Mouse (Mus musculus) monocyte, adult 5-6 weeks (primary cell): ENCODE data around the gene Capn10. TPM values are rescaled to one million over a fixed set of nuclear protein-coding genes. Genes with fewer than 3 reads are reported as not detected.
A peak's percentile ranks its signal among the peaks of the same experiment; 100 is the strongest.

Experiments used
- ATAC-seq: fragments of 153-309, 156-312 bp; replicated peaks from 2 replicates; pipeline ENCODE4 v1.8.0; 2017; ENCODE audit warnings: mild to moderate bottlenecking; ENCODE audit not compliant: low TSS enrichment, insufficient number of reproducible peaks, severe bottlenecking, poor library complexity, low FRiP score
- total RNA-seq: library from RNA; stranded (forward); fragments of 200-1000, 200-491, 200-594 nt; gene quantifications from 3 replicates; pipeline ENCODE4 v1.2.3, GENCODE M21; 2017

Capn10 gene
- total RNA-seq, 1 experiment from 2014 or later = 4.0 TPM

DNA sequence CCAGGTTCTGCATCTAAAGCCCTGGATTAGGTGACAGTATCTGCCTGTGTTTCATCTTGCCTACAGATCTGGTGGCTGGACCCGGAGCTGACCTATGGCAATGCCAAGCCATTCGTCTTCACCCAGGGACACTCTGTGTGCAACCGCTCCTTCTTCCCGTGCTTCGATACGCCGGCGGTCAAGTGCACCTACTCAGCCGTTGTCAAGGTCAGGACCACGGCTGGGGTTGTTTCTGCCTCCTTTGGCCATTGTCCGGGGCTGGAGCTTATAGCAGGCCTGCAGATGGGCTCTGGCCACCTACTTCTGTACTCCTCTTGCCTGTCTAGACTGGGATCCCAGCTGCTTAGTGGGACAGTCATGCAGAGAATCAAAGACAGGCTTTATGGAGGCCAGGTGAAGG is 19.2 kb upstream of the Capn10 start:
- ATAC-seq = no peak

DNA sequence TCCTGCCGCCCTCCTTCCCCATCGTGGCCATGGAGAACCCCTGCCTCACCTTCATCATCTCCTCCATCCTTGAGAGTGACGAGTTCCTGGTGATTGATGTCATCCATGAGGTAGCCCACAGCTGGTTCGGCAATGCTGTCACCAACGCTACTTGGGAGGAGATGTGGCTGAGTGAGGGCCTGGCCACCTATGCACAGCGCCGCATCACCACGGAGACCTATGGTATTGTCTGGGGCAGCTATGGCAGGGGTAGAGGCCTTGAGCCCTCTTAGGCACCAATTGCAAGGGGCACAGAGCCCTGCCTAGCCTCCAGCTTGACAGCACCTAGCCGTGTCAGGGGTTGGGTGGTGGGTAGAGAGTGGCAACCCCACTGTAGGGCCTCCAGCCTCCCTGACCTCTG is 17.5 kb upstream of the Capn10 start:
- no peak for ATAC-seq

DNA sequence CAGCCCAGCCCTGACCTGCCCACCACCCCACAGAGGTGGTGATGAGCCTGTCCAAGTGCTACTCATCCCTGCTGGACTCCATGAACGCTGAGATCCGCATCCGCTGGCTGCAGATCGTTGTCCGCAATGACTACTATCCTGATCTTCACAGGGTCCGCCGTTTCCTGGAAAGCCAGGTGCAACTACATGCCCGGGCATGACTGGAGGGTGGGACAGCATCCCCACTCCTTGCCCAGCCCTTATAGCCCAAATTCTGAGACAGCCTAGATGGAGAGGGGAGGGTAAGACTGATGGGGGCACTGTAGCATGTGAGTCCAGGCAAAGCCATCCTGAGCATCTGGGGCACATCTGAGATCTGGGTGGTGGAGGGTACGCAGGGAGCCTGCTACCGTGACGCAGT is 15.0 kb upstream of the Capn10 start:
- ATAC-seq = no peak

DNA sequence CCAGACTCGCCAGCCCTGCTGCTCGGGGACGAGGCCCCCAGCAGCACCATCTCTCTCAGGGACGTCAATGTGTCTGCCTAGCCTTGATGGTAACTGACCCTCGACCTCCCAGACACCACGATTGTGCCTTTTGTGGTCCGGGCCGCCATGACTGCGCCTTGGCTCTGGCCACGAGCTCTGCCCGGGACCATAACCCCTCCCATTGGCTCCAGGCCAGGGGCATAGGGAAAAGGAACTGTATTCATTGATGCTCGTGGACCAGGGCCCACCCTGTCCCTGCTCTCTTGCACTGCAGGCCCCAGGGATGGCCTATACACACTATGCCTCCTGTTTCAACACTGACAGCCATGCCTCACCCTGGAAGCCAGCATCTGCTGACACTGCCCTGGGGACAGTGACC is 14.4 kb upstream of the Capn10 start:
- no peak for ATAC-seq

DNA sequence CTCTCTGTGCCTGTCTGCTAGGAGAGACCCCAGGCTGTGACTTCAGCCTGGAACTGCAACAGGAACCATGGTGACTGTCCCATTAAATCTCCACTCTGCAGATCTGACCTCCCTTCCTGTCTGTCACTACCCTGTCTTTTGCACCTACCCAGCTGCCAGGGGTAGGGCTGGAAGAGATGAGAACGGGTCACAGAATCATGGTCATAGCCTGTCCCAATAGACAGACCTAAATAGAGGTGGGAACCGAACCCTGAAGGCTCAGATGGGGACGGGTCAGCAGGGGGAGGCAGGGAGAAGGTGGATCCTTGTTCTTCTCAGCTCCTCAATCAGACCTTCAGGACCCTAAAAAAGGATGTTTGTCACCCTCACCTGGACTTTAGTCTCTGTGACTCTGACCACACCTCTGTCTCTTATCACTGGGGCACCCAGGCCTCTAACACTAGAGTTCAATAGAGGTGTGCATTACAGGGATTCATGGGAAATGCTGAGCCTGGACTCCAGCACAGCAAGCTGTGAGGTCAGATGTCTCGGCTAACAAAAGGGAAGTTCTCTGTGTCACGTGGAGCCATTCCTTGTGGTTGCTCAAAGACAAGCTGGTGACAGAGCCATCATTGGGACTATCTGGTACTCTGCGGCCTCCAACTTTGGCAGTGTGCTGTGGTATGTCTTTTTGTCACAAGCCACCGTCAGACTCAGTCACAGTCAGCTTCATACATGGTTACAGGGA is 13.5 kb upstream of the Capn10 start:
- ATAC-seq = peak; percentile 56; the same call in 1 of the 2 replicates

DNA sequence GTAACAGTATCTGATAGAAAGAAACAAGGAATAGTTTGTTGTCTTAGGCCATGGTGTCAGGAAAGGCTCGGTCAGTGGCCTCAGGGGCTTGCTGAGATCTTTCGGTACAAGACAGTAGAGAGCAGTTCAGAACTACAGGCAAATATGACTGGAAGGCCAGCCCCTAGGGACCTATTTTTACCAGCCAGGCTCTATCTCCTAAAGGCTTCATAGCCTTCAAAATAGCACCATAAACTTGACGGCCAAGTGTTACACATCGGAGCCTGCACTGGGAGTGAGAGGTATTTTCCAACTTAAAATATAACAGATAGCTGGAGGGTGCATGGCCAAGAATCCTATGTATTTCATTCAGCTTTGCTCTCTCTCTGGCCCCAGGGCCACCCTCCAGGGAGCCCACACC is 12.7 kb upstream of the Capn10 start:
- ATAC-seq = no peak

DNA sequence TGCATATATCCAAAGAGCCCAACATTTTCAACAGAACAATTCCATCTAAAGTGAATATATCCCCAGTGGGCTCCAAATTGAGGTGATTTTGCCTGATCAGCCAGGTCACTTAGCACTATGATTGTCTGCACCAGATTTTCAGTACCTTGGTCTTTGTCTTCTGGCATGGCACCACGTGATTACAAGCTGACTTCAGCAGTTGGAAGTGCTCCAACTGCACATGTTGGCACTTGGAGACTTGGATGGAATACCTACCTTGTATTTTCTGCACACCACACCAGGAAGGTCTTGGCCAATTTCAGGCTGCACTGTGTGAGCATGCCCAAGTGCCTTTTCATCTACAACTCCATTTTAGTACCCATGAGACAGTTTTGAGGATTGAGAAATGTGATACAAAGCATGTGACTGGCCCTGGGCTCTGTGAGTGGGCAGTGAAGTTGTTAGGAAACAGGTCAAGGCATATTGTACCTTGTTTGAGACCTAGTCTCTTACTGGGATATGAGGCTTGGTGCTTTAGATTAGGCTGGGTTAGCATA is 3.9 kb upstream of the Capn10 start:
- no peak for ATAC-seq

DNA sequence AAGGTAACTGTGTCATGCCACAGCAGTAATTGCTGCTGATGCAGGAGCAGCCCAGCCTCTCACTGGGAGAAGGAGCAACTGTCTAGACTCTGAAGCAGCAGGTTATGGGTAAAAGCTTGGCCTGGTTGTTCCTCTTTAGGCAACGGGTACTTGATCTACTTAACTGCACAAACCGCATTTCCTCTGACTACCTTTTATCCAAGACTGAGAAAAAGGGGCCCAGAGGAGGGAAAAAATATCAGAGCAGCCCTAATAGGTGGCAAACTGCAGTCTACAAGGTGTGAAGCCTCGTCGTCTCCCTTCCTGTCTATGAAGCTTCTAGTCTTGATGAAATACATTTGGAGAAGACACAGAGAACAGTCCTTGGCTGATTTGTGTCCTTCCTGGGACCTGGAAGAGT is 565 bp upstream of the Capn10 start:
- ATAC-seq = no peak

DNA sequence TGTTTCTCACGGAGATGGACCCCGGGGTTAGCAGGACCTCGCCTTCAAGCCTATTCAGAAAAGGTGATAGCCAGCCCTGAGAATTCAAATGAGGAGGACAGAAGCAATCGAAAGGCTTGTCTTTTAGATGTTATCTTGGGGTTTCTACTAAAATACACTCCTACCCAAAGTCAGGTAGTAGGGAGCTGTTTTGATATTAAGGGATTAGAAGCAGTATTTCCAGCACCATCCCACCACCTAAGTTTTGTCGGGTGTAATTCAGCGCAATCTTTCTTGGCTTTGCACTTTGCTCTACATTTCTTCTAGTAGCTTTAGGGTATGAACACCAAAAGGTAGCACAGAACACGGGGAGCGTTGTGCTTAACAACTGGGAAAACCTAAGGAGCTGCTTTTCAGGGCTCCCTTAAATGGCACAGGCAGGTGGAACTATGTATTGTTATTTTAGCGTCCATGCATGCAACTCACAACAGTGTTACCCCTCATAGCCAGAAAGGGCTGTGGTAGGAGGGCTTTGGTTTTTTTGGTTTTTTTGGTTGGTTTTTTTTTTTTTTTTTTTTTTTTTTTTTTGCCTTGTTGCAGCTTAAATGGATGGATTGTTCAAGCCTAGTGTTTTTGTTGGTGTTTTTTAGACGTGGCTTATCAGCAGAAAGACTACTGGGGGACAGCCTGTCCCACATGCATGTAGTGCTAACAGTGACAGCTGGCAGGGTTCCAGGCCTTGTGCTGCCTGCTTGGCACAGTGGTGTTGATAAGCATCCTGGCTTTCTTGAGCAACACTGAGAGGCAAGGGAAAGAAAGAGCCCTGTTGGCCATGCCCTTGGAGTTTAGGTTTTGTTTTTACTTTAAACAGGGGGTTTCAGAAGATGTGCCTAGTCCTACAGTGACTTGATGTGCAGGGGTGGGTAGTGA is 1.1 kb downstream of the Capn10 start:
- ATAC-seq = no peak

DNA sequence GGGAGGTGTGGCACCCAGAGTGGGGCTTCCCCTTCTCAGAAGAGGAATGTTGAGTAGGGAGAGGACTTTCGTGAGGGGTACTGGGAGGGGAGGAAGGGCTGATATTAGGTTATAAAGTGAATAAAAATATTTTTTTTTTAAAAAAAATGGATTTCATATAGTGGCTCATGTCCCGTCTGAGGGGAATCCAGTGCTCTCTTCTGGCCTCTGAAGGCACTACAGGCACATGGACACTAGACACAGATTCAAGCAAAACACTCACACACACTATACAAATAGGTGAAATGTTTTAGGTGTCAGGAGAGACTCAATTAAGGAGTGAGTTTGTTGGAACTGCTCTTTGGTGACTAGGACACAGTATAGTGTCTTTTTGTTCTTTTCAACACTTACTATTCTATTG is 1.8 kb downstream of the Capn10 start:
- ATAC-seq = no peak

DNA sequence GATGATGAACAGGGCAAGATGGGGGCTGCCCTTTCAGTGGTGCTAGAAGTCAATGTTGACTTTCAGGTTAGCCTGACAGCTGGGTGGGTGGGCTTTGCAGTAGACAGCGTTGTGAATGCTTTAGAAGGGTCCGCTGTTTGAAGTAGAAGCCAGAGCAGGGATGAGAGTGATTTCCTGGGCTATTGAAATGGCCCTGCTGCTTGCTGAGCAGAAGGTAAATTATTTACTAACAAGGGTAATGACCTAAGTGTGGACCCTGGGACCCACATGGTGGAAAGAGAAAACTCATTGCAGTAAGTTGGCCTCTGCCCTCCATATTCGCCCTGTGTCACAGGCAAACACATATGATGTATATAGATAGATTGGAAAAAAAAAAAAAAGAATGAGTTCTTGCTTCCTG is 2.3 kb downstream of the Capn10 start:
- no peak for ATAC-seq

DNA sequence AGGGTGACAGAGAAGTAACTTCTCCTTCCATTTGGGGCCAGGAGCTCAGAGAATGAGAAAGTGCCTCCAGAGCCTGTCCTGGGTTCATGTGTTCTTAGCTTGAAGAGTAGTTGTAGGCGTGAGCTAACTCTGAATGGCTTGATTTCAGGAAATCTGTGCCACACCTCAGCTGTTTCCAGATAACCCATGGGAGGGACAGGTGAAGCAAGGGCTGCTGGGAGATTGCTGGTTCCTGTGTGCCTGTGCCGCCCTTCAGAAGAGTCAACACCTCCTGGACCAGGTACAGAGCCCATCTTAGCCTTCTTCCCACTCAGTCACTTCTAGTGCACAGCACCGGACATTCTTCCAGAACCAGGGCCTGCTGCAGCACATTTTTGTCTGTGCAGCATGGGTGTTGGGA is 3.6 kb downstream of the Capn10 start:
- no peak for ATAC-seq

DNA sequence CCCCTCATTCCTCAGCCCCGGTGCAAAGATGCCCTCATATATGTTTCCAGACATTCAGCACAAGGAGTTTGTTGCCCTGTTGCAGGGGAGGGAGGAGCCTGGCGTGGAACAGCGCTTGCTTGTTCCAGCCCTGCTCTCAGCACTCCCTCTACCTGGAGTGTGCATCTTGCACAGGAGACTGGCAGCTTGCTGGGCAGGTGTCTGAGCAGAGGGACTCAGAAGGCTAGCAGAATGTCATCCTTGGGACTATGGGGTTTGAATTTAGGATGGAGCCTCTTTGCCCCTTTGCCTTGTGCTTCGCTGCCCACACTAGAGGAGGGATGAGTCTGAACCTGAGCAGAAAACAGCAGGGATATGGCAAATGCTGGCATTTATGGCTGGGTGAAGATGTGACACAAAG is 5.6 kb downstream of the Capn10 start:
- no peak for ATAC-seq

DNA sequence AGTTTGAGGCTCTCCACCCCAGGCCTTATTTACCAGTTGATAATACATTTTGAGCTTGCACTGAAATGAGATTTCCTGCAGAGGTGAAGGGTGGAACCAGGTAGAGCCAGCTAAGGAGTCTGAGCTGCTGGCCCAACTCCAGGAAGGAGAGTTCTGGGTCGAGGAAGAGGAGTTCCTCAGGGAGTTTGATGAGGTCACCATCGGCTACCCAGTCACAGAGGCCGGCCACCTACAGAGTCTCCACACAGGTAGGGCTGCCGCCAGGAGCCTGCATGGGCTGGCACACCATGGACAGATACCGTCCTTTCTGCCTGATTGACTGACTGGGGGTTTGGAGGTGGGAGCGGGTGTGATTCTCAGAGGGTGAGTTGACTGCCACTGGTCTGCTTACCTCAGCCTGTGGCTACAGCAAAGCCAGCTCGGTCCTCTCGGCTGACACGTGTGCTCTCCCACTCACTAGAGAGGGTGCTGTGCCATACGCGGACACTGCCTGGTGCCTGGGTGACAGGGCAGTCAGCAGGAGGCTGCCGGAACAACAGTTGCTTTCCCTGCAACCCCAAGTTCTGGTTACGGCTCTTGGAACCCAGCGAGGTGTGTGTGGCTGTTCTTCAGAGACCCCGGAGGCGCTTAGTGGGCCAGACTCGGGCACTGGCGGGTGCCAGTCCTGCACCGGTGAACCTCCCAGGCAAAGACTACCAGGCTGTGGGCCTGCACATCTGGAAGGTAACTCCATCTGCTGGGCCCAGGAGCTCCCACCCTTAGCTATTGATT is 9.2 kb downstream of the Capn10 start:
- no peak for ATAC-seq

DNA sequence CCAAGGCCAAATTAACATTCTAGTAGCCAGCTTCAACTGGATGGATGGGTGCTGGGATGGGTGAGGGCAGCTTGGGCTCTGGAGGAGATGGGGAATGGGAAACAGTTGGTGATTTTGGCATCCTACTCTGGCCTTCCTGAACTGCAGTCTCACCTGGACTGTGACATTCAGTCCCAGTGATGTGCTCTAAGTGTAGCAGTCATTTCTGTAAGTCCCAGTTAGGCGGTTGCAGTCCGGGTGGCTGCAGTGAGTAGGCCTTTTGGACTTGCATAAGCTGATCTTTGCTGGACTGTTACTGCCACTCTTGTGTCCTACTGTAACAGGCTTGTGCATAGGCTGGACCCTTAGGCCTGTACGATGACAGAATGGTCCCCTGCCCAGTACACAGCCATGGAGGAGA is 13.8 kb downstream of the Capn10 start:
- ATAC-seq = no peak

DNA sequence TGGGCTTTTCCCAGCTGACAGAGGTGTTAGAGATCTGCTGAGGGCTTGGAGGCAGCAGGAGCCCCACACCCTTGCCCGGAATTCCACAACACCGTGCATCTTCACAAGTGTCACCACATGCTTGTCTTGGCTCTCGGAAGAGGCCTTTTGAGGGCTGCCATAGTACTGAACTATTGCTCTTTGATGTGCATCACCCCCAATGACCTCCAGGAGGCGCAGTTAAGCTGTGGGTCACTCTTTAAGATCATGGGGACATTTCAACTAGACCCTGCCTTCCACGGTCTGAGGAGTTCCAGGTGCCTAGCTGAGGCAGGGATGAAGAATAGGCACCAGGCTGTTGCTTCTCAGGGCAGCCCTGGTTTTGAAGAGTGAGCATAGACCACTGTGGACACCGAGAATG is 15.2 kb downstream of the Capn10 start:
- 0 out of 2 replicates have a peak, but pooled peaks have one; percentile 15 for ATAC-seq

DNA sequence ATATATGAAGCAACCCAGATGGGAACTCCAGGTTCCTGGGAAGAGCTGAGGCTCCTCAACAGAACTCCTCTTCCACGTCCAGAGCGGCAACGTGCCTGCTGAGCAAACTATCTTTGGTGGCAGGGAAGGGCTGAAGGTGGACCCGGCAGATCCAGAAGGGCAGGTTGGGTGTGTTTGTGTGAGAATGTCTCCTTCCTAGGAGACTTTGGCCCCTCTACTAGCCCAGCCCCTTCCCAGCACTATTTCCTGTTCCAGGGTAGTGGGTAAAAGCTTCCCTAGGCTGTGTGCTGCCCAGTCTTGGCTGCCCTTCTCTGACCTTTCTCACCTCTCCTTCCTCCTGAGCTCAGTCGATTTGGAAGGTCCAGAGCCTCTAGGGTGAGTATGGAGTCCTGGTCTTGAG is 16.4 kb downstream of the Capn10 start, which contains the start of gene Gpr35:
TSS of gene Gpr35 (plus strand) at position 259 of the 400 bp plus-strand sequence.
- no peak for ATAC-seq

DNA sequence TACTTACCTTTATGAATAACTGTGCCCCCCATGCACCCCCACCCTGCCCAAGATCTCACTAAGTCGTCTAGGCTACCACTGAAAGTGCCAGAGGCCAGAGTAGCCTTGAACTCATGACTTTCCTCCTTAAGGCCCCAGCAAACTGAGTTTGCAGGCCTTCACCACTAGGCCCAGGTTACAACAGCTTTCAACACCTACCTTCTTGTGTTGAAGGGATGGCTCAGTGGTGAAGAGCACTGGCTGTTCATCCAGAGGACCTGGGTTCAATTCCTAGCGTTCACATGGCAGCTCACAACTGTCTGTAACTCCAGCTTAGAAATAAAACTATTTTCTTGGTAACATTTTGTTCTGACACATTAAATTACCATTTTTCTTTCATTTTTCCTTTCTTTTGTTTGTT is 19.5 kb downstream of the Capn10 start:
- ATAC-seq = no peak
